Mouse (Mus musculus) brain, embryonic 14.5 days (tissue): Measurements from ENCODE around the gene Ankrd11. TPM values are rescaled to one million over a fixed set of nuclear protein-coding genes. Genes with fewer than 3 reads are reported as not detected.

ENCODE experiments used
- DNase-seq: peaks from one replicate; pipeline ENCODE4 v3.0.0-alpha.2; 2011; ENCODE audit warnings: low read depth
- CTCF ChIP-seq: fragments of 200-500 bp; IDR thresholded peaks from 2 replicates; pipeline ENCODE4 v1.5.1; 2012; ENCODE audit warnings: inconsistent platforms, mild to moderate bottlenecking, moderate library complexity, borderline replicate concordance; ENCODE audit not compliant: insufficient read depth, insufficient read length; ENCODE audit errors: extremely low read depth
- POLR2A ChIP-seq: fragments of 200-500 bp; IDR thresholded peaks from 2 replicates; pipeline ENCODE4 v1.6.1; 2012; ENCODE audit warnings: mild to moderate bottlenecking, inconsistent platforms, borderline replicate concordance; ENCODE audit not compliant: poor library complexity, insufficient read depth, insufficient read length, severe bottlenecking; ENCODE audit errors: extremely low read depth
- polyA plus RNA-seq: library from polyadenylated mRNA; depleted of rRNA; stranded (reverse); fragments of >200 nt; gene quantifications from 2 replicates; pipeline ENCODE4 v1.2.3, GENCODE M21; 2012

Gene Ankrd11
- polyA plus RNA-seq, 1 experiment, result 76.8 TPM

DNA sequence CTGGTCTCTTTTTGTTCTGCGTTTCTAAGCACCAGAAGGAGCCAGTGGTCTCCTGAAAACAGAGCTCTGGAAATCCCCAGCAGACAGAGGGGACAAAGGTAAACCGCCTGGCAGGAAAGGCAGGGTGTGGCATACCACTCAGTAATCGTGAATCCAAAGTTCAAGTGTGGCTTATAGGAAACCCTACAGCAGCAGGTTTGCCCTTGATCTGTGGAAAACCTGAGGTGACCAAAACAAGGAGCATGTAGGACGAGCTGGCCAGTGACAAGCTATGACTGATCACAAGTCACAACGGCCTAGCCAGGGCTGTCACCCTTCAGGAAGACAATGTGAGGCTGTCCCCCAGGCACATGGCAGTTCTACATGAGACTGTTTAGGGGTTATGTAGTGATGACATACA is 9.4 kb upstream of the Ankrd11 start:
- TF ChIP-seq CTCF (no peak), POLR2A (no peak)
- DNase-seq, result no peak

DNA sequence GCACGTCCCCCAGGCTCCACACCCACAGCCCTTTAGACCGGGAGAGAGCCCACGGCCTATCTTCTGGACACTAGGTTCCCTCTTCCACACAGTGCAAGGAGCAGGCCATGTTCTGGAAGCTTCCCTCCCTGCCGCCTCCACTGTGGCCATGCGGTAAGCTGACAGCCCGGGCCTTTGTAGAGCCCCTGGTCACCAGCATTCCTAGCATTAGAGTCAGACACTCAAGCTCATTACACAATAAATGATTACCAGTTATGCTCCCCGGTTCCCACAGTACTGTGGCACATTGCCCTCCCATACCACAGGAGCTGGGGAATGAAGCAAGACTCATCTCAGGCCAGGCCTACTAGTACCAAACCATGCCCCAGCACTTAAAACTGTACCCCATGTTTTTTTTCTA is 6.3 kb upstream of the Ankrd11 start:
- no peak for DNase-seq
- no peak for TF ChIP-seq POLR2A
- TF ChIP-seq CTCF, result no peak

DNA sequence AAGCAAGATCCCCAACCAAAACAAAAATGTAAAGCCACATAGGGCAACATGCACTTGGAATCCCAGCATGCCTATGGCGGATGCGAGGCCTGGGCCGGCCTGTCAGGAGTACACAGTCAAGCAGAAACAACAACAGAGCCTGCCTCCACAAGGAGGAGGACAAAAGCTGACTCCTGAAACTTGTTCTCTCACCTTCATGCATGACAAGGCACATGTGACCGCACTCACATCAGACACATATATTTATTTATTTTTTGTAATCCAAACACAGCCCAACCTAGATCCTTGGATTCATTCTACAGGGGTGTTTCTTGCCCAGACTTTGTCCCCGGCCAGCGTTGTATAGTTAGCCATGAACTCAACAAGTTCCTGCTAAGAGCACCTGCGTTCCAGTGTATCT is 5.8 kb upstream of the Ankrd11 start:
- TF ChIP-seq CTCF (no peak), POLR2A (no peak)
- DNase-seq, result no peak

DNA sequence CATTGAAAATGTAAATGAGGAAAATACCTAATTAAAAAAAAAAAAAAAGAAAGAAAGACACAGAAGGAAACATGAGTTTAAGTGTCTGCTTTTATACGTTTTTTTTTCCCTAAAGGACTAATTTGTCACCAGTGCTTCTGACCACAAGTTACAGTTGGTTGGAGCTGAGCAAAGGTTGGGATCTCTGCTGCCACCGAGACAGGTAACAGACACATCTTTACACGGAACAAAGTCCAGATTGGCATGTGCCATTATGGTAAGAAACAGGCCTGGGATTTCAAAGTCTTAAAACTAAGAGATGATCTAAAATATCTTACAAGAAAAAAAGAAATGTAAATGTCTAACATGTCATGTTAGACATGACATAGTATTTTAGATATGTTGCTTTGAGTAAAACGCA is 4.6 kb upstream of the Ankrd11 start:
- no peak for DNase-seq
- TF ChIP-seq POLR2A (no peak), CTCF (no peak)

DNA sequence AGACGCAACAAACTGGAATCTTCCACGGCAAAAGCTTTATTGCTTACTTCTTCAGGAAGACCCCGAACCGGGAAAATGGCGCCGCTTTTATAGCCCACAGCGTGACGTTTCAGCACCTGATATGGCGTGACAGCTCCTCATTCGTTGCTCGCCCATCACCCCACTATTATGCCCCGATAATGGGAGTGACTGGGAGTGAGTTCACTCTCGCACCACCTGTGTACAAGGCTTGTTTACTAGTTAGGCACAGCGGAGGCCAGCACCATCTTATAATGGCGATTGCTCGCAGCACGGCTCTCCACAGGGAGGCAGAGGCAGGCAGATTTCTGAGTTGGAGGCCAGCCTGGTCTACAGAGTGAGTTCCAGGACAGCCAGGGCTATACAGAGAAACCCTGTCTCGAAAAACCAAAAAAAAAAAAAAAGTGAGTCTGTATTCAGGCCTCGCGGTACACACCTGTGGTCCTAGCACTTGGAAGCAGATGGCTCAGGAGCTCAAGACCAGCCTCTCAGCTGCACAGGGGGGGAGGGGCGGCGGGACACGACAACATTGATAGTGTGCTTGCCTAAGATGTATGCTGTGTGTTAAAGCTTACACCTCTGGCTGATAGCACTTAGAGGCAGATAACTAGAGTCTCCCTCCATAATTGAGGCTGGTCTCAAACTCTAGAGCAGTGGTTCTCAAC is 2.8 kb upstream of the Ankrd11 start:
- peak; percentile 7 for DNase-seq

DNA sequence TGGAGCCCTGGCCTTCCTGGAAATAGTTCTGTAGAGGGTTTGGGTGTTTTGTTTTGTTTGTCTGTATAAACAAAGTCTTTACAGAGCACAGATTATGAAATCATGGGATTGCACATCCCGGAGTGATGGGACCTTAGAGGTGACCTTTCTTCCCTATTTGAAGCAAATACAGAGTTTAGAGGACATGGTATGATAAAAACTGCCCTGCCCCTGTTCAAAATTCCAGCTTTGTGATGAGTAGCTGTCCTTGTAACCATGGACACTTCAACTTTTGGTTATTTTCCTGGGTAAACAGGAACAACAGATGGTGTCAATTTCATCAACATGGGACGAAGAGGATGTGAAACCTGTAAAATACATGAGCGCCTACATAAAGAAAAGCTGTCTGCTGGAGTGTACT is 1.9 kb upstream of the Ankrd11 start:
- no peak for DNase-seq
- TF ChIP-seq POLR2A (no peak), CTCF (no peak)

DNA sequence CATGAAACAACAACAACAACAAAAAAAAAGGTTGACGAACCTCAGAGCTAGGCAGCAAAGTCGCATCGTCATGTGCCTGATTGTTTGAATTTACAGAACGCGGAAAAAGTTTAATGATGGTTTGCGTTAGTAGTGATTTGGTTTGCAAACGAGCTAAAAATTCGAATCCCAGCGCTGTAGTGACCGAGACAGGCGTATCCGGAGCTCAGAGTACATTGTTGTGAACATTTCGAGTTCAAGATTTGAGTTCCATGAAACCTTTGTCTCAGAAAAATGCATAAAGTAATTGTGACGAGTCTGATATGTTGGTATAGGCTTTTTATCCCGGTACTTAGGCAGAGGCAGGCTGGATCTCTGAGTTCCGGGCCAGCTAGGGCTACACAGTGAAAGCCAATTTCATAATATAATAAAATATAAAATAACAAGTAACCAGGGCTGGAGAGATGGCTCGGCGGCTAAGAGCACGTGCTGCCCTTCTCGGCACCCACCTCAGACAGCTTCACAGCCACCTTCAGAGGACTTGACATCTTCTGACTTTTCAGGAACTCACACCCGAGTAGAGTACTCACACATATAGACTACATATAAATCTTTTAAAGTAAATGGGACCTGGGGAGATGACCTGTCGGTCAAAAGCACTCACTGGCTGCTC is 1.0 kb upstream of the Ankrd11 start:
- DNase-seq, result no peak
- no peak for TF ChIP-seq CTCF
- TF ChIP-seq POLR2A, result no peak

DNA sequence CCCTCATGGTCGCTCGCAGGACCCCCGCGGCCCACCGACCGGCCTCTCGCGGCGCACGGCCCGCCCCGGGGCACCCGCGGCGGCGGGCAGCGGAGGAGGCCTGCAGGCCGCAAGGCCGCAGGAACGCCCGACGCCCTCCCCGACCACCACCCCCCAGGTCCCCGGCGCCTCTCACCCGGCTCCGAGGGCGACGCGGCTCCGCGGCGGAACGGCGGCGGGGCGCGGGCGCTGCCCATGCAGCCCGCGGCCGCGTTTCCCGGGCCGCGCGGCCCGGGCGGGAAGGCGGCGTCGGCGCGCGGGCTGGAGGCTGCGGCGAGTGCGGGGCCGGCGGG is 337 bp downstream of the Ankrd11 start:
- TF ChIP-seq POLR2A, result no peak
- no peak for TF ChIP-seq CTCF
- DNase-seq, result no peak

DNA sequence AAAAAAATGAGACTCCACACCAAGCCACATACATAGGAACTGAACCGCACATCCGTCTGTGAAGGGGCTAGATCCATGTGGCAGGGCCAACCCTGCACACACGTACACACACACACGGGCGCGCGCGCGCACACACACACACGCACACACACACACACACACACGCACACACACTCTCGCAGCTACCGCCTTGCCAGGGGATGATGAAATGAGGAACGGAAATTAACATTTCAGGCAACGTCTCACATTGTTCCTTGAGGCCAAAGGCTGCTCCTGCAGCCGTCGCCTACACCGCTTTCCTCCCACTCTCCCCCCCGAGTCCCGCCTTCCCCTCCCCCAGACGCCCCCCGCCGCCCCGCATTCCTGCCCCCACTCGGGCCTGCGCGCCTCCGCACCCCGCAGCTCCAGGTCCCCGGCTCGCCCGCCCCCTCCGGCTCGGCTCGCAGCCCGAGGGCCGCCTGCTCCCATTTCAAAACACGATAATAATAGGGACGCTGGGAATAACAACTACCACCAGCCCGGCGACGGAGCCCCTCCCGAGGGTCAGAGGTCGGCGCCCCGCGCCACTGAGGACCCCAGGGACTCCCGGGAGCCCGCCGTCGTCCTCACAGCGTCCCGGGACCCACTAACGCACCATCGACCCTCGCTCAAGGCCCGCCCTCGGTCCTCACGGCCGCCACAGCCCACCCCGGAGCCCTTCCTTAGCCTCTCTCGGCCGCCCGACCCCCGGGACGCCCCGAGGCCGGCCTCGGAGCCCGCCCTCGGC is 886 bp downstream of the Ankrd11 start:
- peak; percentile 79 for DNase-seq
- TF ChIP-seq CTCF (no peak), POLR2A (no peak)

DNA sequence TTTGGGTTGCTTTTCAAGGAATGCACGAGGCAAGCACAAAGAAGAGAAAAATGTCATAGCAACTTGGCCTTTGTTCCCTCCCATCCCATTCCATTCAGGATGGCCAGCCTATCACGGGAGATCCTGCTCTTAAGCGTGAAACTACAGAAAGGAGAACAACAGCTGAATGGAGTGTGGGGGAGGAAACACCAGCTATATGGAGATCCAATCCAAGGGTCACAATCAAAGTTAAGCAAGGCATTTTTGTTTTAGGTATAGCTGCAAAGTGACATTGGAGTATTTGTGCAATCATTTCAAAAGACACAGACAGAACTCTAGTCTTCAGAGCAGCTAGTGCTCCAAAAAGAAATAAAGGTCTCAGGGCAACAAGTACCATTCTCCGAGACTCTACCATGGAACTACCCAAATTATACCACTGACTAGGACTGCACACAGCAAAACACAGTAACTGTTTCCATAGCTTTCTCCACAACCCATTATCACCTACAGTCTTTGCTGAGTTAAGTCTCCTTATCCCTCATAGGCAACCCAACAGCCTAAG is 1.9 kb downstream of the Ankrd11 start:
- peak; percentile 76 for DNase-seq
- TF ChIP-seq CTCF, result no peak
- no peak for TF ChIP-seq POLR2A

DNA sequence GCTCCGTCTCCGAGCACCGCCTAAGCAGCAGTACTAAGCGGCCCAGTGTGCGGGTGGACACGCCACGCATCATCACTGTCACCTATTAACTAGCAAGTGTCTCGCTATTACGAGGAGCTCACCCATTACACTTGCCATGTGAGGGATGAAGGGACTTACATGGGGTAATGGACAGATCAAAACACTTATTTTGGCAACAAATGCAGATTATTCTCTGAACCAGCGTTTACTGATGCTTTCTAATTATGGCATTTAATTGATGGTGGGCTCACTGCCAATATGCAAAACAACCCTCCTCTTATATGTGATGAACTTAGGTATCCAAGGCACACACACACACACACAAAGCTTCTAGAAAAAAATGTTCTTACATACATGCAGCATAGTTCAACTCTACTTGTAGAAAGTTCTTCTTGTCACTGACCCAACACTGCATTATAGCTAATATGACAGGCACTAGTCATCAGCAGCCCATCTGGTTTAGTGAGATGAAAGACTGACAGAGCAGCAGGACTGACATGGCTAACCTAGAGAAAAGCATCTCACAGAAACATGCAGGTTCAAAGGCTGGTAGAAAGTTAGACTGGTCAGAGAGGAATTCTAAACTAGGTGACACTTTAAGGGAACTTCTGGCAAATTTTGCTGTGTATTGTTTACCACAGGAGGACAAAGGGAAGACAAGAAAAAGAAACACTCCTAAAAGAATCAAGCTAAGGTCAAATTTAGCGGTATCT is 2.5 kb downstream of the Ankrd11 start:
- DNase-seq, result peak; percentile 87
- no peak for TF ChIP-seq CTCF
- no peak for TF ChIP-seq POLR2A

DNA sequence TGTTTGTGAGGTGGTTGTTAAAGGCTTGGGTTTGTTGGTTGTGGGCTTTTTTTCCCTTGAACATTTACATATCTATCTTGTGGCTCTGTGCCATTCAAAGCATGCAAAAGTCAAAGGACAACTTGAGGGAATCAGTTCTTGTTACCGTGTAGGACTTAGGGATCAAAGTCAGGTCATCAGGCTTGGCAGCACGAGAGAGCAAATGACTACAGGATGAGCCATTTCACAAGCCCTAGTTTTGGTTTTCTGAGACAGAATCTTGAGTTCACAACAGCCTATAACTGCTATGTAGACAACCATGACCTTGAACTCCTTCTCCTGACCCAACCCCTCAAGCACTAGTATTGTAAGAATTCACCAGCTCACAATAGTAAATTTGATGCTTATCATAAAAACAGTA is 3.7 kb downstream of the Ankrd11 start:
- TF ChIP-seq POLR2A, result no peak
- TF ChIP-seq CTCF, result no peak
- DNase-seq, result no peak

DNA sequence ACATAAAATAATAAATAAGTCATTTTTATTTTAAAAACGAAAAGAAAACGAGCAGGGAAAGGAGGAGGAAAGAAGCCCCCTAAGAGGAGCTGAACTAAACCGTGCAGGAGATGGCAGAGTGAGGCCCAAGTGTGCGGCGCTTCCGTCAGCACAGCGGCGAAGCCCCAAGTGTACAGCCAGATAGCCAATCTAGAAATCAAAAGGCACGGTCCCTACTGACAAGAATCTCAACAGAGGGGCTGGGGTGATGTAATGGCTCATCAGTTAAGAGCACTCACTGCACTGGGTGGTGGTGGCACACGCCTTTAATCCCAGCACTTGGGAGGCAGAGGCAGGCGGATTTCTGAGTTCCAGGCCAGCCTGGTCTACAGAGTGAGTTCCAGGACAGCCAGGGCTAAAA is 4.6 kb downstream of the Ankrd11 start:
- DNase-seq, result no peak

More for the DNA sequence above, 4.6 kb downstream of the Ankrd11 start:
- TF ChIP-seq CTCF, result no peak
- no peak for TF ChIP-seq POLR2A
